Mouse (Mus musculus): Measurements from ENCODE around the gene Sept12.

Sept12 gene

GRCm38 (mm10) chr16:4997553-4997952 lies at the start of gene Sept12:
TSS of gene Sept12 (minus strand) at chr16:4997852.
- no peak for DNase-seq (ENCODE audit: low read depth, low spot score)

- no peak for DNase-seq (ENCODE audit: low read depth, low spot score)
Observed at GRCm38 (mm10) chr16:5045322-5045721, 47.7 kb upstream of the Sept12 start.

- no peak for DNase-seq (ENCODE audit: low read depth, low spot score)
Observed at GRCm38 (mm10) chr16:5036649-5037234, 39.1 kb upstream of the Sept12 start.

GRCm38 (mm10) chr16:5035591-5035990 lies 37.9 kb upstream of the Sept12 start:
- no peak for DNase-seq (ENCODE audit: low read depth, low spot score)

- DNase-seq (ENCODE audit: low read depth, low spot score), result no peak
Observed at GRCm38 (mm10) chr16:5029847-5030246, 32.2 kb upstream of the Sept12 start.

- no peak for DNase-seq (ENCODE audit: low read depth, low spot score)
Observed at GRCm38 (mm10) chr16:5024021-5024420, 26.4 kb upstream of the Sept12 start.

- DNase-seq (ENCODE audit: low read depth, low spot score), result no peak
Observed at GRCm38 (mm10) chr16:5014578-5014977, 16.9 kb upstream of the Sept12 start.

GRCm38 (mm10) chr16:5013054-5013838 lies 15.6 kb upstream of the Sept12 start, which contains the start of gene Rogdi:
TSS of gene Rogdi (minus strand) at chr16:5013553.
- peak; percentile 99 for DNase-seq (ENCODE audit: low read depth, low spot score)

- DNase-seq (ENCODE audit: low read depth, low spot score), result no peak
Observed at GRCm38 (mm10) chr16:5012036-5013005, 14.7 kb upstream of the Sept12 start.

- peak; percentile 16 for DNase-seq (ENCODE audit: low read depth, low spot score)
Observed at GRCm38 (mm10) chr16:5011285-5011684, 13.6 kb upstream of the Sept12 start.

- DNase-seq (ENCODE audit: low read depth, low spot score), result no peak
Observed at GRCm38 (mm10) chr16:5010371-5010935, 12.8 kb upstream of the Sept12 start.

GRCm38 (mm10) chr16:5008076-5008475 lies 10.4 kb upstream of the Sept12 start:
- no peak for DNase-seq (ENCODE audit: low read depth, low spot score)

- DNase-seq (ENCODE audit: low read depth, low spot score), result no peak
Observed at GRCm38 (mm10) chr16:5007492-5007891, 9.8 kb upstream of the Sept12 start.

GRCm38 (mm10) chr16:5007067-5007466 lies 9.4 kb upstream of the Sept12 start, which contains the start of gene Smim22:
TSS of gene Smim22 (plus strand) at chr16:5007288.
- DNase-seq (ENCODE audit: low read depth, low spot score), result no peak

GRCm38 (mm10) chr16:5000611-5001010 lies 3.0 kb upstream of the Sept12 start:
- no peak for DNase-seq (ENCODE audit: low read depth, low spot score)

GRCm38 (mm10) chr16:4998984-4999383 lies 1.3 kb upstream of the Sept12 start:
- DNase-seq (ENCODE audit: low read depth, low spot score), result no peak

GRCm38 (mm10) chr16:4993276-4993675 lies 4.4 kb downstream of the Sept12 start:
- DNase-seq (ENCODE audit: low read depth, low spot score), result no peak

- DNase-seq (ENCODE audit: low read depth, low spot score), result no peak
Observed at GRCm38 (mm10) chr16:4984717-4985116, 12.9 kb downstream of the Sept12 start.

- no peak for DNase-seq (ENCODE audit: low read depth, low spot score)
Observed at GRCm38 (mm10) chr16:4979755-4980380, 17.8 kb downstream of the Sept12 start.

GRCm38 (mm10) chr16:4978275-4979051 lies 19.2 kb downstream of the Sept12 start:
- DNase-seq (ENCODE audit: low read depth, low spot score), result no peak

Measured in skeletal muscle tissue, adult 2 months (tissue).